Mouse (Mus musculus): ENCODE measurements at regions not wholly inside any gene's neighbourhood (a gene's known extent, or its start where the extent isn't known, plus 50 kb on each side); places are given as distances from the start of the nearest gene placed in this dataset.

- Histone ChIP-seq H3K36me3 (ENCODE audit: insufficient read depth, low read length) (no peaks in the 10 kb centered on the region), H3K4me1 (ENCODE audit: insufficient read depth, low read depth, low read length) (no peaks in the 10 kb centered on the region), H3K4me3 (ENCODE audit: low read depth, low read length) (no peak overlapping the region), H3K4me2 (replicated peaks; ENCODE audit: low read depth, low read length) (no peak overlapping the region), H3K9ac (replicated peaks; ENCODE audit: low read depth) (no peak overlapping the region), H3K9me3 (ENCODE audit: low read length) (no peaks in the 10 kb centered on the region), H3K27ac (ENCODE audit: low read length) (no peak overlapping the region), H3K27me3 (replicated peaks; ENCODE audit: insufficient read depth, low read length) (no peaks in the 10 kb centered on the region)
- DNase-seq (ENCODE audit: low spot score) (no peak), ATAC-seq (no peak)
- TF ChIP-seq CTCF (IDR thresholded peaks at IDR 0.05) (no peak), EP300 (IDR thresholded peaks at IDR 0.05) (no peak)
- 45% methylated on average over 7 of the region's 7 CpGs for WGBS
These were observed 112.6 kb upstream of the B3gat2 start for GRCm38 (mm10) chr1:23648875-23649506.

GRCm38 (mm10) chr1:23649886-23650285, 111.7 kb upstream of the B3gat2 start:
- H3K9me3 ChIP-seq (ENCODE audit: low read length) = no peaks in the 10 kb centered on the region
- H3K4me1 ChIP-seq (ENCODE audit: insufficient read depth, low read depth, low read length) = no peaks in the 10 kb centered on the region
- no peak overlapping the region for H3K4me2 ChIP-seq (replicated peaks; ENCODE audit: low read depth, low read length)
- DNase-seq (ENCODE audit: low spot score) = no peak
- ATAC-seq = no peak
- WGBS = 62% methylated on average over 4 of the region's 4 CpGs
- H3K27me3 ChIP-seq (replicated peaks; ENCODE audit: insufficient read depth, low read length) = no peaks in the 10 kb centered on the region
- H3K4me3 ChIP-seq (ENCODE audit: low read depth, low read length) = no peak overlapping the region
- no peaks in the 10 kb centered on the region for H3K36me3 ChIP-seq (ENCODE audit: insufficient read depth, low read length)
- no peak overlapping the region for H3K9ac ChIP-seq (replicated peaks; ENCODE audit: low read depth)
- H3K27ac ChIP-seq (ENCODE audit: low read length) = no peak overlapping the region
- TF ChIP-seq CTCF (IDR thresholded peaks at IDR 0.05) (no peak), EP300 (IDR thresholded peaks at IDR 0.05) (no peak)

- WGBS = 78% methylated on average over 4 of the region's 4 CpGs
- TF ChIP-seq EP300 (IDR thresholded peaks at IDR 0.05) (no peak), CTCF (IDR thresholded peaks at IDR 0.05) (no peak)
These were observed 107.9 kb upstream of the B3gat2 start for GRCm38 (mm10) chr1:23653628-23654027.

GRCm38 (mm10) chr1:23655768-23656167, 105.8 kb upstream of the B3gat2 start:
- TF ChIP-seq CTCF (IDR thresholded peaks at IDR 0.05) (no peak), EP300 (IDR thresholded peaks at IDR 0.05) (no peak)
- ATAC-seq (no peak), DNase-seq (ENCODE audit: low spot score) (no peak)
- Histone ChIP-seq H3K36me3 (ENCODE audit: insufficient read depth, low read length) (no peaks in the 10 kb centered on the region), H3K27ac (ENCODE audit: low read length) (no peak overlapping the region), H3K9ac (replicated peaks; ENCODE audit: low read depth) (no peak overlapping the region), H3K4me2 (replicated peaks; ENCODE audit: low read depth, low read length) (no peak overlapping the region), H3K4me3 (ENCODE audit: low read depth, low read length) (no peak overlapping the region), H3K4me1 (ENCODE audit: insufficient read depth, low read depth, low read length) (no peaks in the 10 kb centered on the region), H3K27me3 (replicated peaks; ENCODE audit: insufficient read depth, low read length) (no peaks in the 10 kb centered on the region), H3K9me3 (ENCODE audit: low read length) (no peaks in the 10 kb centered on the region)
- 100% methylated on average over 1 of the region's 1 CpGs for WGBS

More at GRCm38 (mm10) chr1:23653628-23654027, 107.9 kb upstream of the B3gat2 start:
- H3K4me1 ChIP-seq (ENCODE audit: insufficient read depth, low read depth, low read length) = no peaks in the 10 kb centered on the region
- no peaks in the 10 kb centered on the region for H3K36me3 ChIP-seq (ENCODE audit: insufficient read depth, low read length)
- H3K4me3 ChIP-seq (ENCODE audit: low read depth, low read length) = no peak overlapping the region
- no peak for ATAC-seq
- no peak for DNase-seq (ENCODE audit: low spot score)
- no peak overlapping the region for H3K4me2 ChIP-seq (replicated peaks; ENCODE audit: low read depth, low read length)
- no peak overlapping the region for H3K9ac ChIP-seq (replicated peaks; ENCODE audit: low read depth)
- no peaks in the 10 kb centered on the region for H3K9me3 ChIP-seq (ENCODE audit: low read length)
- no peaks in the 10 kb centered on the region for H3K27me3 ChIP-seq (replicated peaks; ENCODE audit: insufficient read depth, low read length)
- H3K27ac ChIP-seq (ENCODE audit: low read length) = no peak overlapping the region

GRCm38 (mm10) chr1:23656302-23656701, 105.3 kb upstream of the B3gat2 start:
- TF ChIP-seq CTCF (IDR thresholded peaks at IDR 0.05) (no peak), EP300 (IDR thresholded peaks at IDR 0.05) (no peak)
- no peaks in the 10 kb centered on the region for H3K27me3 ChIP-seq (replicated peaks; ENCODE audit: insufficient read depth, low read length)
- no peak overlapping the region for H3K9ac ChIP-seq (replicated peaks; ENCODE audit: low read depth)
- ATAC-seq = no peak
- H3K4me3 ChIP-seq (ENCODE audit: low read depth, low read length) = no peak overlapping the region
- no peak overlapping the region for H3K27ac ChIP-seq (ENCODE audit: low read length)
- no peak for DNase-seq (ENCODE audit: low spot score)
- H3K4me2 ChIP-seq (replicated peaks; ENCODE audit: low read depth, low read length) = no peak overlapping the region
- H3K4me1 ChIP-seq (ENCODE audit: insufficient read depth, low read depth, low read length) = no peaks in the 10 kb centered on the region
- no peaks in the 10 kb centered on the region for H3K36me3 ChIP-seq (ENCODE audit: insufficient read depth, low read length)
- no peaks in the 10 kb centered on the region for H3K9me3 ChIP-seq (ENCODE audit: low read length)
- WGBS = 61% methylated on average over 12 of the region's 12 CpGs

- no peak overlapping the region for H3K4me3 ChIP-seq (ENCODE audit: low read depth, low read length)
- H3K4me1 ChIP-seq (ENCODE audit: insufficient read depth, low read depth, low read length) = no peaks in the 10 kb centered on the region
- ATAC-seq = no peak
- no peaks in the 10 kb centered on the region for H3K36me3 ChIP-seq (ENCODE audit: insufficient read depth, low read length)
- DNase-seq (ENCODE audit: low spot score) = no peak
- no peak for TF ChIP-seq EP300 (IDR thresholded peaks at IDR 0.05)
- TF ChIP-seq CTCF (IDR thresholded peaks at IDR 0.05) = no peak
- H3K27ac ChIP-seq (ENCODE audit: low read length) = no peak overlapping the region
- H3K4me2 ChIP-seq (replicated peaks; ENCODE audit: low read depth, low read length) = no peak overlapping the region
- H3K9ac ChIP-seq (replicated peaks; ENCODE audit: low read depth) = no peak overlapping the region
- 64% methylated on average over 8 of the region's 8 CpGs for WGBS
- H3K27me3 ChIP-seq (replicated peaks; ENCODE audit: insufficient read depth, low read length) = no peaks in the 10 kb centered on the region
- no peaks in the 10 kb centered on the region for H3K9me3 ChIP-seq (ENCODE audit: low read length)
These were observed 104.8 kb upstream of the B3gat2 start for GRCm38 (mm10) chr1:23656718-23657117.

- WGBS = 71% methylated on average over 4 of the region's 4 CpGs
- ATAC-seq (no peak), DNase-seq (ENCODE audit: low spot score) (no peak)
These were observed 91.0 kb upstream of the B3gat2 start for GRCm38 (mm10) chr1:23670514-23670913.

More at GRCm38 (mm10) chr1:23670514-23670913, 91.0 kb upstream of the B3gat2 start:
- Histone ChIP-seq H3K27ac (ENCODE audit: low read length) (no peak overlapping the region), H3K4me2 (replicated peaks; ENCODE audit: low read depth, low read length) (no peak overlapping the region), H3K4me1 (ENCODE audit: insufficient read depth, low read depth, low read length) (no peaks in the 10 kb centered on the region), H3K36me3 (ENCODE audit: insufficient read depth, low read length) (no peaks in the 10 kb centered on the region), H3K27me3 (replicated peaks; ENCODE audit: insufficient read depth, low read length) (no peaks in the 10 kb centered on the region), H3K9ac (replicated peaks; ENCODE audit: low read depth) (no peak overlapping the region), H3K9me3 (ENCODE audit: low read length) (no peaks in the 10 kb centered on the region), H3K4me3 (ENCODE audit: low read depth, low read length) (no peak overlapping the region)
- TF ChIP-seq EP300 (IDR thresholded peaks at IDR 0.05) = no peak
- no peak for TF ChIP-seq CTCF (IDR thresholded peaks at IDR 0.05)

Measured in lung, postnatal 0 days (tissue).